Mouse (Mus musculus) midbrain, embryonic 16.5 days (tissue): ENCODE measurements around the gene Hsfy2. TPM values are rescaled to one million over a fixed set of nuclear protein-coding genes. Genes with fewer than 3 reads are reported as not detected.

Experiments
- ATAC-seq: fragments of 200-750 bp; cut with Nextera tagmentation; 2 replicates; pipeline ENCODE4 v1.8.0; 2017; ENCODE audit warnings: moderate TSS enrichment
- H3K27ac ChIP-seq: fragments of 300-500 bp; sonication (generic); 2 replicates; pipeline ENCODE4 v1.5.1; 2014; ENCODE audit warnings: mild to moderate bottlenecking, low read length, mixed read lengths
- H3K27me3 ChIP-seq: fragments of 300-500 bp; sonication (generic); 2 replicates; pipeline ENCODE4 v1.6.1; 2014; ENCODE audit warnings: low read depth, low read length, mixed read lengths; ENCODE audit not compliant: control insufficient read depth, insufficient read depth
- H3K36me3 ChIP-seq: fragments of 300-500 bp; sonication (generic); 2 replicates; pipeline ENCODE4 v1.6.1; 2014; ENCODE audit warnings: mild to moderate bottlenecking, low read length, moderate library complexity, mixed read lengths; ENCODE audit not compliant: control insufficient read depth, insufficient read depth
- H3K4me1 ChIP-seq: fragments of 300-500 bp; sonication (generic); 2 replicates; pipeline ENCODE4 v1.6.1; 2014; ENCODE audit warnings: mild to moderate bottlenecking, low read length, mixed read lengths; ENCODE audit not compliant: control insufficient read depth, insufficient read depth
- H3K4me2 ChIP-seq: fragments of 300-500 bp; sonication (generic); 2 replicates; pipeline ENCODE4 v1.6.1; 2014; ENCODE audit warnings: mild to moderate bottlenecking, low read length, mixed read lengths
- H3K4me3 ChIP-seq: fragments of 300-500 bp; sonication (generic); 2 replicates; pipeline ENCODE4 v1.5.1; 2014; ENCODE audit warnings: low read depth, mild to moderate bottlenecking, low read length, moderate library complexity, mixed read lengths
- H3K9ac ChIP-seq: fragments of 300-500 bp; sonication (generic); 2 replicates; pipeline ENCODE4 v1.6.1; 2014; ENCODE audit warnings: low read depth, low read length, mixed read lengths
- H3K9me3 ChIP-seq: fragments of 300-500 bp; sonication (generic); replicated peaks from 2 replicates; pipeline ENCODE4 v1.6.1; 2014; ENCODE audit warnings: mild to moderate bottlenecking, low read length, mixed read lengths; ENCODE audit not compliant: control insufficient read depth, poor library complexity, severe bottlenecking
- WGBS: fragments of 180-500 bp; shearing (Covaris S2); extraction: QIAGEN DNeasy Blood & Tissue Kit; methylation state at CpG from one replicate; pipeline ENCODE4 v1.1.7; 2014; 5-methylcytosine and 5-hydroxymethylcytosine counted together
- polyA plus RNA-seq: library from polyadenylated mRNA; unstranded; fragments of >200 nt; fragmentation: Nextera tagmentation; extraction: Ambion mirVana; gene quantifications from 2 replicates; pipeline ENCODE4 v1.2.1, GENCODE M21; 2015

Hsfy2 gene
- polyA plus RNA-seq = not detected in 2 replicates

- ATAC-seq = no peak
- WGBS = 87% methylated on average over 2 of the region's 2 CpGs
- Histone ChIP-seq H3K27ac (no peak within 1 kb of the TSS), H3K36me3 (no peaks in the 10 kb centered on the region), H3K4me1 (no peaks in the 10 kb centered on the region), H3K4me2 (no peak within 1 kb of the TSS), H3K9me3 (no peaks in the 10 kb centered on the region), H3K9ac (no peak within 1 kb of the TSS), H3K4me3 (no peak within 1 kb of the TSS), H3K27me3 (no peaks in the 10 kb centered on the region)
Observed at GRCm38 (mm10) chr1:56637335-56637734, at the start of gene Hsfy2. Gene Hsfy2, minus strand, starts transcription at chr1:56637435.

- no peak for ATAC-seq
- H3K4me3 ChIP-seq = no peak overlapping the region
- no peak overlapping the region for H3K4me2 ChIP-seq
- no peaks in the 10 kb centered on the region for H3K27me3 ChIP-seq
- H3K27ac ChIP-seq = no peak overlapping the region
- 90% methylated on average over 1 of the region's 1 CpGs for WGBS
- no peaks in the 10 kb centered on the region for H3K36me3 ChIP-seq
- no peak overlapping the region for H3K9ac ChIP-seq
- H3K4me1 ChIP-seq = no peaks in the 10 kb centered on the region
- H3K9me3 ChIP-seq = no peaks in the 10 kb centered on the region
Observed at GRCm38 (mm10) chr1:56685053-56685557, 47.9 kb upstream of the Hsfy2 start.

GRCm38 (mm10) chr1:56684512-56684911, 47.3 kb upstream of the Hsfy2 start:
- no peak overlapping the region for H3K27ac ChIP-seq
- no peak overlapping the region for H3K4me2 ChIP-seq
- H3K27me3 ChIP-seq = no peaks in the 10 kb centered on the region
- no peak overlapping the region for H3K4me3 ChIP-seq
- H3K36me3 ChIP-seq = no peaks in the 10 kb centered on the region
- H3K9ac ChIP-seq = no peak overlapping the region
- H3K9me3 ChIP-seq = no peaks in the 10 kb centered on the region
- ATAC-seq = no peak
- no peaks in the 10 kb centered on the region for H3K4me1 ChIP-seq

- H3K27me3 ChIP-seq = no peaks in the 10 kb centered on the region
- H3K27ac ChIP-seq = no peak overlapping the region
- WGBS = 88% methylated on average over 2 of the region's 2 CpGs
- H3K4me3 ChIP-seq = no peak overlapping the region
- H3K9me3 ChIP-seq = no peaks in the 10 kb centered on the region
- no peak overlapping the region for H3K4me2 ChIP-seq
- H3K36me3 ChIP-seq = no peaks in the 10 kb centered on the region
- H3K4me1 ChIP-seq = no peaks in the 10 kb centered on the region
- ATAC-seq = no peak
- no peak overlapping the region for H3K9ac ChIP-seq
Observed at GRCm38 (mm10) chr1:56681258-56681657, 44.0 kb upstream of the Hsfy2 start.

- Histone ChIP-seq H3K9me3 (no peaks in the 10 kb centered on the region), H3K9ac (no peak overlapping the region), H3K4me3 (no peak overlapping the region), H3K27ac (no peak overlapping the region), H3K4me1 (no peaks in the 10 kb centered on the region), H3K27me3 (no peaks in the 10 kb centered on the region), H3K36me3 (no peaks in the 10 kb centered on the region), H3K4me2 (no peak overlapping the region)
- WGBS = 46% methylated on average over 2 of the region's 2 CpGs
- ATAC-seq = no peak
Observed at GRCm38 (mm10) chr1:56675253-56675652, 38.0 kb upstream of the Hsfy2 start.

- Histone ChIP-seq H3K4me2 (no peak overlapping the region), H3K9ac (no peak overlapping the region), H3K4me1 (no peaks in the 10 kb centered on the region), H3K27me3 (no peaks in the 10 kb centered on the region), H3K27ac (no peak overlapping the region), H3K9me3 (no peaks in the 10 kb centered on the region), H3K4me3 (no peak overlapping the region), H3K36me3 (no peaks in the 10 kb centered on the region)
- WGBS = 90% methylated on average over 3 of the region's 3 CpGs
- no peak for ATAC-seq
Observed at GRCm38 (mm10) chr1:56674601-56675000, 37.4 kb upstream of the Hsfy2 start.

GRCm38 (mm10) chr1:56671241-56671945, 34.2 kb upstream of the Hsfy2 start:
- 42% methylated on average over 8 of the region's 8 CpGs for WGBS
- Histone ChIP-seq H3K27ac (no peak overlapping the region), H3K4me3 (no peak overlapping the region), H3K9ac (no peak overlapping the region), H3K36me3 (no peaks in the 10 kb centered on the region), H3K4me2 (no peak overlapping the region), H3K9me3 (no peaks in the 10 kb centered on the region), H3K27me3 (no peaks in the 10 kb centered on the region), H3K4me1 (no peaks in the 10 kb centered on the region)
- ATAC-seq = no peak

- ATAC-seq = no peak
- WGBS = 64% methylated on average over 5 of the region's 5 CpGs
Observed at GRCm38 (mm10) chr1:56670509-56670908, 33.3 kb upstream of the Hsfy2 start.

GRCm38 (mm10) chr1:56664606-56665005, 27.4 kb upstream of the Hsfy2 start:
- Histone ChIP-seq H3K4me3 (no peak overlapping the region), H3K36me3 (no peaks in the 10 kb centered on the region), H3K27ac (no peak overlapping the region), H3K9me3 (no peaks in the 10 kb centered on the region), H3K27me3 (no peaks in the 10 kb centered on the region), H3K4me2 (no peak overlapping the region), H3K4me1 (no peaks in the 10 kb centered on the region), H3K9ac (no peak overlapping the region)
- WGBS = 86% methylated on average over 3 of the region's 3 CpGs
- no peak for ATAC-seq

More at GRCm38 (mm10) chr1:56670509-56670908, 33.3 kb upstream of the Hsfy2 start:
- H3K27me3 ChIP-seq = no peaks in the 10 kb centered on the region
- H3K9me3 ChIP-seq = no peaks in the 10 kb centered on the region
- no peak overlapping the region for H3K9ac ChIP-seq
- H3K36me3 ChIP-seq = no peaks in the 10 kb centered on the region
- no peaks in the 10 kb centered on the region for H3K4me1 ChIP-seq
- H3K4me2 ChIP-seq = no peak overlapping the region
- no peak overlapping the region for H3K4me3 ChIP-seq
- H3K27ac ChIP-seq = no peak overlapping the region
